Mouse (Mus musculus) kidney, adult 2 months (tissue): Measurements from ENCODE around the gene Tspan33. TPM values are rescaled to one million over a fixed set of nuclear protein-coding genes. Genes with fewer than 3 reads are reported as not detected.
A peak's percentile ranks its signal among the peaks of the same experiment; 100 is the strongest.

Experiments used
- DNase-seq: peaks from one replicate; pipeline ENCODE4 v3.0.0; 2021
- H3K27ac ChIP-seq: fragments of 200-500 bp; 2 replicates; pipeline ENCODE4 v1.5.1; 2012; ENCODE audit warnings: low read depth, low read length, control low read depth, inconsistent platforms; ENCODE audit not compliant: insufficient read depth
- H3K27me3 ChIP-seq: fragments of 200-500 bp; replicated peaks from 2 replicates; pipeline ENCODE4 v1.6.1; 2012; ENCODE audit warnings: mild to moderate bottlenecking, moderate library complexity, low read length, inconsistent platforms; ENCODE audit not compliant: control insufficient read depth, insufficient read depth
- H3K36me3 ChIP-seq: fragments of 200-500 bp; 2 replicates; pipeline ENCODE4 v1.6.1; 2012; ENCODE audit warnings: mild to moderate bottlenecking, moderate library complexity, low read length, inconsistent platforms; ENCODE audit not compliant: control insufficient read depth, insufficient read depth
- H3K4me1 ChIP-seq: fragments of 200-500 bp; 2 replicates; pipeline ENCODE4 v1.6.1; 2011; ENCODE audit warnings: low read length; ENCODE audit not compliant: control insufficient read depth, insufficient read depth
- H3K4me3 ChIP-seq: fragments of 200-500 bp; 2 replicates; pipeline ENCODE4 v1.5.1; 2011; ENCODE audit warnings: mild to moderate bottlenecking, low read depth, low read length, control low read depth; ENCODE audit not compliant: insufficient read depth
- CTCF ChIP-seq: fragments of 200-500 bp; conservative IDR thresholded peaks from 2 replicates; pipeline ENCODE4 v1.5.1; 2011; ENCODE audit warnings: low read depth, mild to moderate bottlenecking, control low read depth, low read length, moderate library complexity, mixed read lengths; ENCODE audit not compliant: insufficient read depth, insufficient read length
- POLR2A ChIP-seq: fragments of 200-500 bp; IDR thresholded peaks from one replicate; pipeline ENCODE4 v1.6.1; 2011; ENCODE audit warnings: low read depth, low read length, control low read depth
- WGBS: fragments of 180-500 bp; shearing (Covaris S2); methylation state at CpG from one replicate; pipeline ENCODE4 v1.1.7; 2018; 5-methylcytosine and 5-hydroxymethylcytosine counted together
- polyA plus RNA-seq: library from polyadenylated mRNA; depleted of rRNA; stranded (reverse); fragments of >200 nt; gene quantifications from 2 replicates; pipeline ENCODE4 v1.2.3, GENCODE M21; 2012

The Tspan33 gene
- polyA plus RNA-seq, 1 experiment: 39.8 TPM

DNA sequence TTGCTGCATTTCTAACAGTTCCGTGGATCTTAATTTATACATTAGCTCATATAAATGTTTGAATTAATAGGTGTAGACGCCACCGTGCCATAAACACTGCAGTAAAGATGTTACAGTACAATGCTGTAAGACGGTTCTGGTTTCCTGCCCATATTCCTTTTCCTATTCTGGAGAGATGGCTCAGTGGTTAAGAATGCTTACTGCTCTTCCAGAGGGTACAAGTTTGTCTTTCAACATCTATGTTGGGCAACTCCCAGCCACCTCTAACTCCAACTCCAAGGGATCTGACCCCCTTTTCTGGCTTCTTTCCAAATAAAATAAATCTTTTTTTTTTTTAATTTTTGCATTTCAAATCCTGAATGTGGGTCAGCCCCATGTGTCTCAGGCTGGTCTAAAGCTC, 9.3 kb upstream of the Tspan33 start:
- Histone ChIP-seq H3K4me3 (no peak overlapping the region), H3K27ac (no peak overlapping the region), H3K27me3 (no peaks in the 10 kb centered on the region), H3K4me1 (no peaks in the 10 kb centered on the region), H3K36me3 (no peaks in the 10 kb centered on the region)
- TF ChIP-seq CTCF: no peak
- TF ChIP-seq POLR2A: no peak
- 83% methylated on average over 4 of the region's 4 CpGs for WGBS
- DNase-seq: no peak

- no peak for TF ChIP-seq CTCF
- no peak for TF ChIP-seq POLR2A
- Histone ChIP-seq H3K27ac (no peak overlapping the region), H3K4me3 (no peak overlapping the region), H3K36me3 (no peaks in the 10 kb centered on the region), H3K27me3 (no peaks in the 10 kb centered on the region), H3K4me1 (no peaks in the 10 kb centered on the region)
- 73% methylated on average over 4 of the region's 4 CpGs for WGBS
- no peak for DNase-seq
Observed at GRCm38 (mm10) chr6:29685952-29686351, 8.1 kb upstream of the Tspan33 start.

DNA sequence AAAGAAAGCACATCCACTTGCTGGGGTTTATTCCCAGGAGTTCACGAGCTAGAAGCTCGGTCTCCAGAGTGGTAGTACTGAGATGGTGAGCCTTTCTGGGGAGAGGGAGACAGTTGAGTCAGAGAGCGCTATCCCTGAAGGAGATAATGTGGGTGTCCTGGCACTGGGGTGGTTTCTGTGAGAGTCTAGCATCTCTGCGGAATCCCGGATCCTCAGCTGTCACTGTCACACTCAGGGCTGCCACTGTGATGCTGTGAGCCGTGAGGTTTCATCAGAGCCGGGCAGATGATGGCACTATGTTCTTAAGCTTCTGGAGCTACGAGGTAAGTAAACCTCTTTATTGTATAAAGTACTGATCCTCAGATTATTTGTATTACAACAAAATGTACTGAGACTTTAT, 4.6 kb upstream of the Tspan33 start:
- no peak overlapping the region for H3K27ac ChIP-seq
- TF ChIP-seq CTCF (no peak), POLR2A (no peak)
- 80% methylated on average over 8 of the region's 8 CpGs for WGBS
- no peak for DNase-seq
- no peaks in the 10 kb centered on the region for H3K36me3 ChIP-seq
- no peaks in the 10 kb centered on the region for H3K4me1 ChIP-seq
- no peaks in the 10 kb centered on the region for H3K27me3 ChIP-seq
- H3K4me3 ChIP-seq: no peak overlapping the region

DNA sequence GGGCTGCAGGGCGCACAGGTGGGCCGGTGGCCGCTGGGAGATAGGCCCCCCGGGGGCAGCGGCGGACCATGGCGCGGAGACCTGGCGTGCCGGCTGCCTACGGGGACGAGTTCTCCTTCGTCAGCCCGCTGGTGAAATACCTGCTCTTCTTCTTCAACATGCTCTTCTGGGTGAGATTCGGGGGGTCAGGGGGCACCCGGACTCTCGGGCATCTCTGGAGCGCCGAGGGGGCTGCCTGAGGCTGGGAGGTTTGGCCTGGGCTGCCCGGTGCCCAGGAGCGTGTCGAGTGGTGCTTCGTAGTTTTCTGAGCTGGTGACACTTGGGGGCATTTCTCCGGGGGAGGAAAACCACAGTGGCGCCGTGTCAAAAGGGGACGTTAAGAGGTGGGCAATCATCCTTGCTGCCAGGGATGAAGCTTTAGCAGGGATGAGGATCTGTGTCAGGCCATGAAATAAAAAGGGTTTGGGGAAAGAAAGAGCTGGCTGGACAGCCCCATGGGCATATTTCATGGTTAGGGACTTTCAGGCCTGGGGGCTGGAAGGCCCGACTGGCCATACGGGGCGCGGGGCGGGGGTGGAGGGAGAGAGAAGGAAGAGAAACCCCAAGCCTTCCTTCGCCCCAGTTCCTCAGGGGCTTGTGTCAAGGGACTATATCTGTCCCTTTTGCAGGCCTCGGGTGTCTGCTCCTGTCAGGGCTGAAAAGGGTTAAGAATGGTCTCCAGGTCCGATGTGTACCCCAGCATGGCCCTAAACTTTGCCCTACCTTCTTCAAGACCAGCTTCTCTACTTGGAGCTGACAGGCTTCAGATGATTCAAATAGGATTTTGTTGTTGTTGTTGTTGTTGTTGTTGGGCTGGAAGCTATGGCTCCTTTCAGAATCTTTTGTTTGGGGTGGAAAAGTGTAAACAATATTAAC, 610 bp downstream of the Tspan33 start:
- peak overlapping the region; percentile 61 for H3K27ac ChIP-seq
- H3K36me3 ChIP-seq: no peaks in the 10 kb centered on the region
- DNase-seq: no peak
- H3K4me1 ChIP-seq: peaks cover 3% of the 10 kb centered on the region; the same call in 1 of the 2 replicates
- no peaks in the 10 kb centered on the region for H3K27me3 ChIP-seq
- TF ChIP-seq CTCF: no peak
- no peak for TF ChIP-seq POLR2A
- WGBS: 8% methylated on average over 35 of the region's 35 CpGs
- H3K4me3 ChIP-seq: peak overlapping the region; percentile 77

DNA sequence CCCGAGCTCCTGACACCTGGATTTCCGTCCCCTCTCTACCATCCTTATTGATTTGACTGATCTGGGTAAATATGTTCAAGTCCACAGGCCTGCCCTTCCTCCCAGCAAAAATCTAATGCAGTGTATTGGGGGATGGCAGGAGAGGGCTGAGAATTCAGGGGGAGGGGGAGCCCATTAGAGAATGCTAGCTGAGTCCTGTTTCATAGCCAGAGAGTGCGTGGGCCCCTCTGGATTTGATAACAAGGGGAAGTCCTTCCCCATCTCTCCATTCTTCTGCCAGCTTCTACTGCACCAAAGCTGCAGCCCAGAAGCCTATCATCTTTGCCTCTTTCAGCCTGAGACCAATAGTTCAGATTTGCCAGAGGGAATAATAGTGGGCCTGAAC, 1.3 kb downstream of the Tspan33 start:
- no peak for DNase-seq
- 61% methylated on average over 3 of the region's 3 CpGs for WGBS
- TF ChIP-seq POLR2A (no peak), CTCF (no peak)
- Histone ChIP-seq H3K27me3 (no peaks in the 10 kb centered on the region), H3K4me3 (peak overlapping the region; percentile 27; the same call in 1 of the 2 replicates), H3K36me3 (no peaks in the 10 kb centered on the region), H3K4me1 (peaks cover 3% of the 10 kb centered on the region; the same call in 1 of the 2 replicates), H3K27ac (0 out of 2 replicates have a peak overlapping the region, but pooled peaks have one; percentile 16)

DNA sequence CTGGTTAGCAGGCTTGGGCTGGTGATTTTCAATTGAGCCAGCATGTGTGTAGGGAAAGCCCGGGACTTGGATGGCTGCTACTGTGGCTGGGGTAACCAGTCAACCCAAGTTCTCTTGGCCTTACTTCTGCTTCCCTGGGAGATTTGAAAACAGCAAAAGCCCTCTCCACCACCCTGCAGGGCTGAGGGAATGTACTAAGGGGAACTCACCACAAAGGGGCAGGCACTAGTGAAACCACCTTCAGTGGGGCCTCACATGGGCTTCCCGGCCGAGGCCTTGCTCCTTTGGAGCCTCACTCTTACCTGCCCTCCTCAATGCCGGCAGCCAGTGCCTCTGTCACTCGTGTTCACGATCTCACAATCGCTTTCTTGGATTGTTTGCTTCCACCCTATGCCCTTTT, 2.0 kb downstream of the Tspan33 start:
- DNase-seq: no peak
- Histone ChIP-seq H3K4me1 (peaks cover 3% of the 10 kb centered on the region; the same call in 1 of the 2 replicates), H3K36me3 (no peaks in the 10 kb centered on the region), H3K4me3 (peak overlapping the region; percentile 21), H3K27ac (no peak overlapping the region), H3K27me3 (no peaks in the 10 kb centered on the region)
- TF ChIP-seq POLR2A (no peak), CTCF (no peak)
- 57% methylated on average over 7 of the region's 7 CpGs for WGBS

DNA sequence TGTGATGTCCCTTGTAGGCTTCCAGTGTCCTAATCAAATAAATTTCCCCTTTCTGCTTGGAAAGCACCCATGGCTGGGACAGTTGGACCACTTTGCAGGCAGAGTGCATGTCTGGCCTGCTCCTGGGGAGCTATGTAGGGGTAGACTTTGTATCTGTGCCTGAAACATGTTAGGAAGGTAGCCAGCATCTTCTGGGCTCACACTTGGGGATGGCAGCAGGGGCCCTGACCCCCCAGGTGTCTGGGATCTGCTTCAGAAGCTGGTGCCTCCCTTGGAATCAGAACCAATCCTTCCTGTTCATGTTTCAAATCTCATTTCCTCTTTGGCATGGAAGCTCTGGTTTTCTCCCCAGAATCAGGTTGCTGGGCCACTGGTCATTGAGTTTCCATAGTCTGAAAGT, 3.1 kb downstream of the Tspan33 start:
- no peak for DNase-seq
- Histone ChIP-seq H3K27me3 (no peaks in the 10 kb centered on the region), H3K4me3 (no peak overlapping the region), H3K27ac (no peak overlapping the region), H3K36me3 (no peaks in the 10 kb centered on the region), H3K4me1 (peaks cover 3% of the 10 kb centered on the region; the same call in 1 of the 2 replicates)
- TF ChIP-seq CTCF: no peak
- no peak for TF ChIP-seq POLR2A
